Mouse (Mus musculus) embryonic facial prominence, embryonic 12.5 days (tissue): ENCODE results near the gene Ajm1. TPM values are rescaled to one million over a fixed set of nuclear protein-coding genes. Genes with fewer than 3 reads are reported as not detected.

Experiments used
- ATAC-seq: fragments of 200-750 bp; cut with Nextera tagmentation; 2 replicates; pipeline ENCODE4 v1.8.0; 2017; ENCODE audit not compliant: insufficient number of reproducible peaks, insufficient read depth, low FRiP score, low TSS enrichment
- H3K27ac ChIP-seq: fragments of 300-500 bp; sonication (generic); 2 replicates; pipeline ENCODE4 v1.5.1; 2016; ENCODE audit warnings: mild to moderate bottlenecking
- H3K27me3 ChIP-seq: fragments of 300-500 bp; sonication (generic); 2 replicates; pipeline ENCODE4 v1.6.1; 2016; ENCODE audit warnings: mild to moderate bottlenecking, moderate library complexity
- H3K36me3 ChIP-seq: fragments of 300-500 bp; sonication (generic); 2 replicates; pipeline ENCODE4 v1.6.1; 2016; ENCODE audit warnings: mild to moderate bottlenecking
- H3K4me1 ChIP-seq: fragments of 300-500 bp; sonication (generic); 2 replicates; pipeline ENCODE4 v1.6.1; 2016
- H3K4me2 ChIP-seq: fragments of 300-500 bp; sonication (generic); replicated peaks from 2 replicates; pipeline ENCODE4 v1.6.1; 2016; ENCODE audit warnings: mild to moderate bottlenecking, moderate library complexity
- H3K4me3 ChIP-seq: fragments of 300-500 bp; sonication (generic); 2 replicates; pipeline ENCODE4 v1.5.1; 2016; ENCODE audit warnings: mild to moderate bottlenecking
- H3K9ac ChIP-seq: fragments of 300-500 bp; sonication (generic); 2 replicates; pipeline ENCODE4 v1.6.1; 2016; ENCODE audit warnings: mild to moderate bottlenecking, moderate library complexity
- H3K9me3 ChIP-seq: fragments of 300-500 bp; sonication (generic); 2 replicates; pipeline ENCODE4 v1.6.1; 2016; ENCODE audit warnings: mild to moderate bottlenecking, moderate library complexity
- WGBS: fragments of 180-500 bp; shearing (Covaris S2); methylation state at CpG from one replicate; pipeline ENCODE4 v1.1.7; 2016; 5-methylcytosine and 5-hydroxymethylcytosine counted together
- polyA plus RNA-seq: library from polyadenylated mRNA; unstranded; fragments of >200 nt; fragmentation: Nextera tagmentation; extraction: Ambion mirVana; gene quantifications from 2 replicates; pipeline ENCODE4 v1.2.1, GENCODE M21; 2016

Gene Ajm1
- polyA plus RNA-seq, 1 experiment from 2014 or later = 0.24 TPM

- Histone ChIP-seq H3K4me1 (no peaks in the 10 kb centered on the region), H3K4me3 (no peak overlapping the region), H3K9me3 (no peaks in the 10 kb centered on the region), H3K36me3 (peaks cover 69% of the 10 kb centered on the region), H3K27ac (no peak overlapping the region), H3K9ac (no peak overlapping the region), H3K4me2 (no peak overlapping the region), H3K27me3 (no peaks in the 10 kb centered on the region)
- no peak for ATAC-seq
- WGBS = 93% methylated on average over 8 of the region's 8 CpGs
Measured at GRCm38 (mm10) chr2:25536531-25536930, 45.0 kb downstream of the Ajm1 start.

GRCm38 (mm10) chr2:25534866-25535182 lies 46.7 kb downstream of the Ajm1 start:
- H3K4me1 ChIP-seq = no peaks in the 10 kb centered on the region
- H3K27ac ChIP-seq = no peak overlapping the region
- ATAC-seq = no peak
- no peak overlapping the region for H3K4me2 ChIP-seq
- WGBS = 94% methylated on average over 2 of the region's 2 CpGs
- H3K4me3 ChIP-seq = no peak overlapping the region
- no peak overlapping the region for H3K9ac ChIP-seq
- H3K36me3 ChIP-seq = peaks cover 82% of the 10 kb centered on the region
- no peaks in the 10 kb centered on the region for H3K9me3 ChIP-seq
- no peaks in the 10 kb centered on the region for H3K27me3 ChIP-seq

GRCm38 (mm10) chr2:25534178-25534865 lies 47.2 kb downstream of the Ajm1 start:
- no peak for ATAC-seq
- H3K27me3 ChIP-seq = no peaks in the 10 kb centered on the region
- WGBS = 87% methylated on average over 3 of the region's 3 CpGs
- no peak overlapping the region for H3K4me2 ChIP-seq
- H3K4me1 ChIP-seq = no peaks in the 10 kb centered on the region
- peaks cover 81% of the 10 kb centered on the region for H3K36me3 ChIP-seq
- H3K4me3 ChIP-seq = no peak overlapping the region
- H3K9ac ChIP-seq = no peak overlapping the region
- H3K9me3 ChIP-seq = no peaks in the 10 kb centered on the region
- no peak overlapping the region for H3K27ac ChIP-seq

GRCm38 (mm10) chr2:25533707-25534106 lies 47.9 kb downstream of the Ajm1 start:
- H3K4me3 ChIP-seq = no peak overlapping the region
- no peak overlapping the region for H3K9ac ChIP-seq
- no peaks in the 10 kb centered on the region for H3K27me3 ChIP-seq
- H3K27ac ChIP-seq = no peak overlapping the region
- no peaks in the 10 kb centered on the region for H3K9me3 ChIP-seq
- H3K36me3 ChIP-seq = peaks cover 85% of the 10 kb centered on the region
- WGBS = 96% methylated on average over 2 of the region's 2 CpGs
- H3K4me2 ChIP-seq = no peak overlapping the region
- no peaks in the 10 kb centered on the region for H3K4me1 ChIP-seq
- no peak for ATAC-seq

- H3K4me1 ChIP-seq = no peaks in the 10 kb centered on the region
- 83% methylated on average over 9 of the region's 9 CpGs for WGBS
- no peaks in the 10 kb centered on the region for H3K9me3 ChIP-seq
- H3K4me3 ChIP-seq = no peak overlapping the region
- no peak overlapping the region for H3K4me2 ChIP-seq
- no peaks in the 10 kb centered on the region for H3K27me3 ChIP-seq
- H3K9ac ChIP-seq = no peak overlapping the region
- ATAC-seq = no peak
- no peak overlapping the region for H3K27ac ChIP-seq
- peaks cover 88% of the 10 kb centered on the region for H3K36me3 ChIP-seq
Measured at GRCm38 (mm10) chr2:25526510-25527302, 54.9 kb downstream of the Ajm1 start.

Other genes with a start within 250 kb of the Ajm1 start
- 66.5 and 75.8 TPM in 2 replicates for gene Man1b1, start 249.4 kb downstream of the Ajm1 start, polyA plus RNA-seq
- 25.0 and 27.0 TPM in 2 replicates for gene Dpp7, start 225.4 kb downstream of the Ajm1 start, polyA plus RNA-seq
- 7.9 and 8.9 TPM in 2 replicates for gene Uap1l1, start 216.1 kb downstream of the Ajm1 start, polyA plus RNA-seq
- gene Sapcd2, start 209.4 kb downstream of the Ajm1 start, polyA plus RNA-seq = 51.4 and 51.6 TPM in 2 replicates
- 0.41 and 0.42 TPM in 2 replicates for gene Entpd2, start 185.9 kb downstream of the Ajm1 start, polyA plus RNA-seq
- 47.7 and 60.0 TPM in 2 replicates for gene Npdc1, start 182.4 kb downstream of the Ajm1 start, polyA plus RNA-seq
- not detected in 2 replicates for gene Fut7, start 158.5 kb downstream of the Ajm1 start, polyA plus RNA-seq
- 4.8 and 5.2 TPM in 2 replicates for gene Abca2, start 153.1 kb downstream of the Ajm1 start, polyA plus RNA-seq
- gene Clic3, start 124.9 kb downstream of the Ajm1 start, polyA plus RNA-seq = 1.4 and 1.8 TPM in 2 replicates
- gene Paxx, start 120.7 kb downstream of the Ajm1 start, polyA plus RNA-seq = 28.6 and 28.9 TPM in 2 replicates
- 0.70 and 0.96 TPM in 2 replicates for gene Ptgds, start 111.7 kb downstream of the Ajm1 start, polyA plus RNA-seq
- not detected in 2 replicates for gene Lcn12, start 87.8 kb downstream of the Ajm1 start, polyA plus RNA-seq
- 81.8 and 82.8 TPM in 2 replicates for gene Fbxw5, start 81.0 kb downstream of the Ajm1 start, polyA plus RNA-seq
- gene C8g, start 80.0 kb downstream of the Ajm1 start, polyA plus RNA-seq = 6.3 and 6.4 TPM in 2 replicates
- 37.7 and 37.8 TPM in 2 replicates for gene Traf2, start 34.8 kb downstream of the Ajm1 start, polyA plus RNA-seq
- gene Edf1, start 23.9 kb downstream of the Ajm1 start, polyA plus RNA-seq = 310 and 331 TPM in 2 replicates
- 4.2 and 10.1 TPM in 2 replicates for gene Mamdc4, start 6.9 kb downstream of the Ajm1 start, polyA plus RNA-seq
- gene Phpt1, start 6.5 kb downstream of the Ajm1 start, polyA plus RNA-seq = 156 and 177 TPM in 2 replicates
- gene Rabl6, start 26.8 kb upstream of the Ajm1 start, polyA plus RNA-seq = 79.0 and 84.9 TPM in 2 replicates
- gene Ccdc183, start 35.9 kb upstream of the Ajm1 start, polyA plus RNA-seq = 0.19 TPM in 2 replicates
- gene Tmem141, start 40.2 kb upstream of the Ajm1 start, polyA plus RNA-seq = 21.1 and 24.6 TPM in 2 replicates
- 0.65 and 0.69 TPM in 2 replicates for gene Fcna, start 46.3 kb upstream of the Ajm1 start, polyA plus RNA-seq
- 0.36 and 0.62 TPM in 2 replicates for gene Lcn8, start 71.4 kb upstream of the Ajm1 start, polyA plus RNA-seq
- gene Lcn5, start 76.2 kb upstream of the Ajm1 start, polyA plus RNA-seq = not detected in 2 replicates
- gene Lcn6, start 95.0 kb upstream of the Ajm1 start, polyA plus RNA-seq = not detected in 2 replicates
- not detected in 2 replicates for gene Lcn10, start 101.0 kb upstream of the Ajm1 start, polyA plus RNA-seq
- gene Obp2a, start 118.3 kb upstream of the Ajm1 start, polyA plus RNA-seq = not detected in 2 replicates
- gene Bmyc, start 125.0 kb upstream of the Ajm1 start, polyA plus RNA-seq = 100 and 106 TPM in 2 replicates
- gene Obp2b, start 155.3 kb upstream of the Ajm1 start, polyA plus RNA-seq = not detected in 2 replicates
- gene Lcn3, start 183.8 kb upstream of the Ajm1 start, polyA plus RNA-seq = not detected in 2 replicates
- not detected in 2 replicates for gene Lcn11, start 195.3 kb upstream of the Ajm1 start, polyA plus RNA-seq
- gene Gm13539, start 200.5 kb upstream of the Ajm1 start, polyA plus RNA-seq = not detected in 2 replicates
- gene Glt6d1, start 234.1 kb upstream of the Ajm1 start, polyA plus RNA-seq = not detected in 2 replicates
- gene Lcn9, start 241.4 kb upstream of the Ajm1 start, polyA plus RNA-seq = not detected in 2 replicates